Mouse (Mus musculus): Measurements from ENCODE around the gene Timmdc1.

Timmdc1 gene

DNA sequence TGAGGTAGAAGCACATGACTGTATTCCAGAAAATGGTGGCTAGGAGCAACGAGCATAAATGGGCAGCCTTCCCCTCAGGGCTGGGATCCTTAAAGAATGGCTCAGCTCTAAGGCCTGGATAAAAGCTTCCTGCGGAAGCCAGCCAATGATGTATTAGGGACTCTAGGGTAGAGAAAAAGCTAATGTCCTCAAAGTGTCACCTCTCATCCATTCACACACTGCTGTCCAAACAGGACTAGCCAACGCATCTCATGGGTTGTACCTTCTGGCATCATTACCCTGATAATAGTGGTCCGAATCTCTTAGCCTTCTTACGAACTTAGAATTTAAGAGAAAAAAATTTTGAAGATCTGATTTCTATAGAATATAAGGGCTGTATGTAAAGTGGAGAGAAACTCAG, 59.2 kb downstream of the Timmdc1 start:
- DNase-seq (ENCODE audit: low read depth, low spot score): no peak

GRCm38 (mm10) chr16:38462161-38462560, 60.3 kb downstream of the Timmdc1 start:
- no peak for DNase-seq (ENCODE audit: low read depth, low spot score)

GRCm38 (mm10) chr16:38461749-38462148, 60.7 kb downstream of the Timmdc1 start:
- no peak for DNase-seq (ENCODE audit: low read depth, low spot score)

DNA sequence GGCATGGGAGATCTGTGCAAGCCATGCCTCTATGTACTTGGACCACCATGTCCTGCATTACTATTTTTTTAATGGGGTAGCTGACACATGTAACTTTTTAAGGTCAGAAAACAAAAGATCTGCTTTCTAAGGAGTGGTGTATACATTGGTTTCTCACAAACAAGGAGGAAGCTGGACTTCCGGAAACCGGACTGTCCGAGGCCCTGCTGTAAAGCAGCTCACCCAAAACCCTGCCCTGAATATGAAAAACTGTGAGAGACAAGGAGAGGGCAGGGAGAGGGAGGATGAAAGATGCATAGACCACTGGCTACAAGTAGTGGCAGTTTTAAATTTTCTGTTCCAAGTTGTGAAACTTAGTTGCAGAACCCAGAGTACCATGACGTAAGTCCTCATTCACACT, 62.5 kb downstream of the Timmdc1 start:
- DNase-seq (ENCODE audit: low read depth, low spot score): no peak

DNA sequence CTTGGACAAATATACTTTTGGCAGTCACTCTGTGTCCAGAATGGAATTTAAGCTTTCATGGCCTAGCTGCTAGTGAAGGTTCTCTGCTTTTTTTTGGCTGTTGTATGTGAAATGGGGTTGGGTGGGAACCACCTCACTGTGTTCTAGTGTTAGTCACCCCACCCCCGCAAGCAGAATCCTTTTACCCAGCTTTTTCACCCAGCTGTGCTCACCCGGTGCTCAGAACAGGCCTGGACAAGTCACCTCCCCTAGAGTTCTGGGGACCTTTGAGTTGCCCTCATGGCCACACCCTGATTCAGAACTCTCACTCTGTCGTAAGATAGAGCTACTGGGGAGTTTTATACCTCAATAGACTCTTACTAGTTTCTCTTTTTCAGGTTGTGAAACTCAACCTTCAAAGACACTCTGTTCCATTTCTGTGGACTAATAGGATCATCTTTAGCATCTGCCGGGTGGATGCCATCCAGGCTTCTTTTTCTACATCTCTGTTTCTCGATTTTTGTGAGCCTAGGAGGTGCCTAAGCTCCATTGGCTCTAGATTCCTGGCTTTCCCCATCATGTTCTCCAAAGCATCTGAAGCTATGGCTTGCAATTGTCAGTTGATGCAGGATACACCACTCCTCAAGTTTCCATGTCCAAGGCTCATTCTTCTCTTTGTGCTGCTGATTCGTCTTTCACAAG, 63.7 kb downstream of the Timmdc1 start:
- no peak for DNase-seq (ENCODE audit: low read depth, low spot score)

GRCm38 (mm10) chr16:38456812-38457567, 65.5 kb downstream of the Timmdc1 start:
- no peak for DNase-seq (ENCODE audit: low read depth, low spot score)

- DNase-seq (ENCODE audit: low read depth, low spot score): no peak
These were observed 66.7 kb downstream of the Timmdc1 start, which contains the start of gene Cd80 for GRCm38 (mm10) chr16:38455511-38456418. TSS of gene Cd80 (plus strand) at chr16:38455561.

- no peak for DNase-seq (ENCODE audit: low read depth, low spot score)
These were observed 67.8 kb downstream of the Timmdc1 start for GRCm38 (mm10) chr16:38454533-38455254.

- DNase-seq (ENCODE audit: low read depth, low spot score): no peak
These were observed 68.5 kb downstream of the Timmdc1 start for GRCm38 (mm10) chr16:38453952-38454351.

GRCm38 (mm10) chr16:38453203-38453553, 69.3 kb downstream of the Timmdc1 start:
- DNase-seq (ENCODE audit: low read depth, low spot score): no peak

DNA sequence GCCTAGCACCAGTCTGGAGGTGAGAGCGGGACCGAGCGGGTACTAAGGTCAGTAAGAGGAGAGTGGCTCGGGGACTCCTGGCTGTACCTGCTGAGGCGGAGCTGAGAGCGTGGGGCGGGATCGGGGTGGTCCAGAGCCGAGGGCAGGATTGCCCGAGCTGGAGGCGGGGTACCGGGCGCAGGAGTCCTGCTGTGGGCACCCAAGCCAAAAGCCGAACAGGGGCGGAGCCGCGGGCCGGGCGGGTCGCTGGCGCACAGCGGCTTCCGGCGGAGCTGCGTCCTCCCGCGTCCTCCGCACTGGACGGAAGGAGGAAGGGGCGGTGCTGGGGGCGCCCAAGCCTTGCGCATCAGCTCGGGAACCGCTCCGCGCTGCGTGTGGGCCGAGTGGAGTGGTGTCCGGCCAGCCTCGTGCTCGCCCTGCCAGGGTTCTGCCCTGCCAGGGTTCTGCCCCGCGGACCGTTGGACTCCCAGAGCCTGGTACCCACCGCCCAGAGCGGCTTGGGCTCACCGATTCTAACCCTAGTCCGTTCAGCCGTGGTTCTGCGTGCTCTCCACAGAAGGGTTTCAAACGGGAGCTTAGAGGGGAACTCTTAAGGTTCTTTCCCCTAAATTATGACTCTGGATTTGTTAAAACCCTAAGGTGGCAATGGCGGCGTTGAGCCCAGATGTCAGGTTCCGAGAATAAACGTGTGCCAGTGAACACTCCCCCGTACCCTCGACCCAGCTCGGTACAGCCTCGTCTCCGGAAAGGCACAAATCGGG, 69.8 kb downstream of the Timmdc1 start, which contains the start of gene Adprh:
Gene Adprh, minus strand, starts transcription at position 262 of the 761 bp plus-strand sequence.
- peak; percentile 70 for DNase-seq (ENCODE audit: low read depth, low spot score)

DNA sequence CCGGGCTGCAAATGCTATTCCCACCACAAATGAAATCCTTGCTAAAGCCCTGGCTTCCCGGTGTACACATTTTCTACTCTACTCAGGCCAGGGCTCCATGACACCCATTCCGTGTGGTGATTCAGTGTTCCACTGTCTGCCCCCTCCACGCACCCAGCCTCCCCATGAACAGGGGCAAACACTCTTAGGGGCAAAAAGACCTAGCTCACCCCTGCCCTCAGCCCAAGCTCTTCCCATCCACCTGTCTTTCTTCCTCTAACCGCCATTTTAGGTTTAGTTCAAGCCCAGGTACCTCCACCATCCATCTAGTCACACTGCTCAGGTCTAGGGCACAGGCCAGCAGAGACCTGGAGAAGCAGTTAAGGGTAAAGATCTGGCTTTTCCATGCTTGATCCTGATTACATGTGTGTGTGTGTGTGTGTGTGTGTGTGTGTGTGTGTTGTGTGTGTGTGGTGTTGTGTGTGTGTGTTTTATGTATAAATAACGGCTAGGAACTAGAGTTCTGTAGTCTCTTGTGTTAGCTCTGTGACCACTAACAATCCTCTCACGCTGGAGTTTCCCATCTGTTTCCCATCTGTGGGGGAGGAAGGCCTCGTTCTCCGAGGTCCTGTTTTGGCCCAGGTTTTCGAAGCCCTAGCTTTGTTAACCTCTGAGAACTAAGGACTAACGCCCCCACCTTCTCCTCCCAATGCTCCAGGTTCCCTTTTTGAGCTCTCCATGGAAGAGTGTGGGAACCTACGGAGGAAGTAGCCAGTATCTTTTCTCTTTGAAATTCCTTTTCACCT, 70.8 kb downstream of the Timmdc1 start:
- DNase-seq (ENCODE audit: low read depth, low spot score): no peak

DNA sequence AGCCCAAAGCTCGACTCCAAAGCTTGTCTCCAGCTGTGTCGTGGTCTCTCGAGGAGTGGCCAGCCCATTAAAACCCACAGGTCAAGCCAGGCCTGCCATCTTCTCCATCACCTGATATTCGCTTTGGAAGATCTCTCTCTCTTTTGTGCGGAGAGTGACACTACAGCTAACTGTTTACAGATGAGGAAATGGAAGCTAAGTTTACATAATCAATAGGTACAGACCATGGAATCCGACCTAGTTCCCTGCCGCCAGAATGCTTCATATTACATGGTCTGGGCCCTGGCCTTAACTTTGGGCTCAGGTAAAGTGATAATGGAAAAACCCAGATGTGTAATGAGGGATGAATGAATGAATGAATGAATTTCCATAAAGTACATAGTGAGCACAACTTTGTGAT, 71.8 kb downstream of the Timmdc1 start:
- no peak for DNase-seq (ENCODE audit: low read depth, low spot score)

GRCm38 (mm10) chr16:38448458-38448857, 74.0 kb downstream of the Timmdc1 start:
- DNase-seq (ENCODE audit: low read depth, low spot score): no peak
